Mouse (Mus musculus): Measurements from ENCODE around the gene Akr1c20. TPM values are rescaled to one million over a fixed set of nuclear protein-coding genes. Genes with fewer than 3 reads are reported as not detected.

Akr1c20 gene
- not detected in 2 replicates for polyA plus RNA-seq (2012; ENCODE audit: low replicate concordance)

GRCm38 (mm10) chr13:4523201-4523838, at the start of gene Akr1c20:
Gene Akr1c20, minus strand, starts transcription at chr13:4523345.

Other genes starting within 250 kb of the Akr1c20 start
- gene Akr1c12, start 243.9 kb downstream of the Akr1c20 start, polyA plus RNA-seq (2012; ENCODE audit: low replicate concordance) = not detected in 2 replicates
- gene Akr1c6, start 89.0 kb downstream of the Akr1c20 start, polyA plus RNA-seq (2012; ENCODE audit: low replicate concordance) = not detected in 2 replicates
- not detected in 2 replicates for gene Akr1c21, start 50.7 kb upstream of the Akr1c20 start, polyA plus RNA-seq (2012; ENCODE audit: low replicate concordance)
- gene Akr1e1, start 85.8 kb upstream of the Akr1c20 start, polyA plus RNA-seq (2012; ENCODE audit: low replicate concordance) = 0.22 TPM in 1 of 2 replicates, not detected in the other

All from hematopoietic multipotent progenitor cell, adult 10-12 weeks (in vitro differentiated cells).